Mouse (Mus musculus): ENCODE measurements at regions not wholly inside any gene's neighbourhood (a gene's known extent, or its start where the extent isn't known, plus 50 kb on each side); places are given as distances from the start of the nearest gene placed in this dataset.

DNA sequence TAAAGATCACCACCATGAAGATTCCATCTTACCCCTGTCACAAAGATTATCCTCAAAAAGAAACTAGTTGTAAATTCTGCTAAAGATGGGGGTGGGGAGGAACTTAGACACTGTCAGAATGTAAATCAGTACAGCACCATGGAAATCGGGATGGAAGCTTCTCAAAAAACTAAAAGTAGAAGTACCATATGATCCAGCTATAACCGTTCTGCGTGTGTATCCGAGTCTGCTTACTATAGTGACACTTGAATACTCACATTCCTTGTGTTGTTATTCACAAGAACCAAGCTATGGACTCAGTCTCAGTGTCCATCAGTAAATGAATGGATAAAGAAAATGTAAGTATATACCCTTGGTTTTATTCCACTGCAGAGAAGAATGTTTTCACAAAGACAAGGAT, 290.8 kb downstream of the Qdpr start:
- TF ChIP-seq CTCF (IDR thresholded peaks at IDR 0.05; ENCODE audit: borderline replicate concordance, insufficient read depth, low read length) (no peak), POLR2A (IDR thresholded peaks at IDR 0.05; ENCODE audit: low read depth, low read length) (no peak)

Data from embryonic fibroblast, embryonic 13.5 days (primary cell).